Comparison of ENCODE assay signal across 8 mouse cellular contexts in genomic region chr3:94658740-94659095, GRCm38 (mm10). TPM values are rescaled to one million over a fixed set of nuclear protein-coding genes. Genes with fewer than 3 reads are reported as not detected.
A peak's percentile ranks its signal among the peaks of the same experiment; 100 is the strongest.
DNase-seq lines count a peak whose midpoint lies in the region; ATAC-seq lines count a peak whose summit lies in the region.
"Not testable (repeated sequence)": the region's sequence is repeated elsewhere in the genome, so short reads cannot be mapped to it uniquely, and the experiment has no call there.

Tuft1 (minus strand) TSS chr3:94658872.

- peak within 1 kb of the TSS; percentile 60 for H3K4me3 ChIP-seq in heart, embryonic 10.5 days
- peak within 1 kb of the TSS; percentile 90 for H3K4me3 ChIP-seq in megakaryocyte, embryonic 14.5 days (replicated peaks)

- intact Hi-C loops in left cerebral cortex, postnatal 4 days (cut with DNase I), result not testable (repeated sequence)

- WGBS in heart, embryonic 10.5 days, result 0% methylated on average over 24 of the region's 33 CpGs

- H3K27ac ChIP-seq in heart, embryonic 10.5 days, result peak within 1 kb of the TSS; percentile 59; the same call in 1 of the 2 replicates

- not testable (repeated sequence) for H3K36me3 ChIP-seq in heart, embryonic 10.5 days; megakaryocyte, embryonic 14.5 days (replicated peaks; ENCODE audit: low read length)

- peak; percentile 80 for DNase-seq in adrenal gland, postnatal 25 days
- not testable (repeated sequence) for DNase-seq in heart, embryonic 10.5 days (ENCODE audit: low spot score)
- peak; percentile 87 for DNase-seq in kidney, adult 18-20 months
- peak; percentile 59 for DNase-seq in left cerebral cortex, postnatal 4 days
- DNase-seq in right cerebral cortex, postnatal 14 days, result peak; percentile 50
- peak; percentile 80 for DNase-seq in urinary bladder, postnatal 14 days (ENCODE audit: low spot score)

- H3K4me1 ChIP-seq in heart, embryonic 10.5 days, result not testable (repeated sequence)
- peaks cover 19% of the 10 kb centered on the region for H3K4me1 ChIP-seq in megakaryocyte, embryonic 14.5 days

- H3K27me3 ChIP-seq in heart, embryonic 10.5 days (ENCODE audit: insufficient read depth, poor library complexity, severe bottlenecking); megakaryocyte, embryonic 14.5 days (replicated peaks): not testable (repeated sequence)

- H3K9me3 ChIP-seq in heart, embryonic 10.5 days; megakaryocyte, embryonic 14.5 days: not testable (repeated sequence)

- peak; percentile 91 for ATAC-seq in erythroblast, adult 5-6 weeks (replicated peaks; ENCODE audit: low FRiP score, poor library complexity, severe bottlenecking)

RNA-seq across cellular contexts. Expression of gene Tuft1, which starts in this region (rescaled TPM):
- total RNA-seq in adrenal gland, postnatal 25 days (2021), result 11.6 and 12.6 TPM in 2 replicates
- total RNA-seq in erythroblast, adult 5-6 weeks (2015; ENCODE audit: low replicate concordance), result 0.77 and 2.5 TPM in 2 replicates
- 4.5 and 10.5 TPM in 2 replicates for total RNA-seq in erythroblast, adult 5-6 weeks (2017; ENCODE audit: low replicate concordance)
- 7.9 and 9.5 TPM in 2 replicates for polyA plus RNA-seq in heart, embryonic 10.5 days (2016; fragmentation: Nextera tagmentation; extraction: Ambion mirVana)
- total RNA-seq in left cerebral cortex, postnatal 4 days (2021), result 1 to 10 TPM; 2.3 to 2.9 TPM
- polyA plus RNA-seq in megakaryocyte, embryonic 14.5 days (2012; ENCODE audit: insufficient read depth, low replicate concordance), result 1.8 and 6.8 TPM in 2 replicates
